Mouse (Mus musculus): ENCODE results near the gene Mast4.

Mast4 gene

GRCm38 (mm10) chr13:103316777-103317367 lies 17.4 kb downstream of the Mast4 start:
- DNase-seq (ENCODE audit: low read depth, low spot score): no peak

- no peak for DNase-seq (ENCODE audit: low read depth, low spot score)
Observed at GRCm38 (mm10) chr13:103315113-103315708, 19.1 kb downstream of the Mast4 start.

- no peak for DNase-seq (ENCODE audit: low read depth, low spot score)
Observed at GRCm38 (mm10) chr13:103308296-103308695, 26.0 kb downstream of the Mast4 start.

GRCm38 (mm10) chr13:103303826-103304225 lies 30.5 kb downstream of the Mast4 start:
- DNase-seq (ENCODE audit: low read depth, low spot score): no peak

GRCm38 (mm10) chr13:103302508-103302907 lies 31.8 kb downstream of the Mast4 start:
- no peak for DNase-seq (ENCODE audit: low read depth, low spot score)

- no peak for DNase-seq (ENCODE audit: low read depth, low spot score)
Observed at GRCm38 (mm10) chr13:103302077-103302476, 32.2 kb downstream of the Mast4 start.

- DNase-seq (ENCODE audit: low read depth, low spot score): no peak
Observed at GRCm38 (mm10) chr13:103294424-103294823, 39.9 kb downstream of the Mast4 start.

GRCm38 (mm10) chr13:103293121-103293520 lies 41.2 kb downstream of the Mast4 start:
- DNase-seq (ENCODE audit: low read depth, low spot score): no peak

GRCm38 (mm10) chr13:103291098-103291497 lies 43.2 kb downstream of the Mast4 start:
- DNase-seq (ENCODE audit: low read depth, low spot score): no peak

GRCm38 (mm10) chr13:103285821-103286220 lies 48.5 kb downstream of the Mast4 start:
- DNase-seq (ENCODE audit: low read depth, low spot score): no peak

- no peak for DNase-seq (ENCODE audit: low read depth, low spot score)
Observed at GRCm38 (mm10) chr13:103285036-103285435, 49.3 kb downstream of the Mast4 start.

GRCm38 (mm10) chr13:103270856-103271391 lies 63.4 kb downstream of the Mast4 start:
- no peak for DNase-seq (ENCODE audit: low read depth, low spot score)

GRCm38 (mm10) chr13:103262707-103263106 lies 71.6 kb downstream of the Mast4 start:
- no peak for DNase-seq (ENCODE audit: low read depth, low spot score)

- no peak for DNase-seq (ENCODE audit: low read depth, low spot score)
Observed at GRCm38 (mm10) chr13:103262061-103262460, 72.2 kb downstream of the Mast4 start.

GRCm38 (mm10) chr13:103260414-103260813 lies 73.9 kb downstream of the Mast4 start:
- no peak for DNase-seq (ENCODE audit: low read depth, low spot score)

- DNase-seq (ENCODE audit: low read depth, low spot score): no peak
Observed at GRCm38 (mm10) chr13:103258106-103258505, 76.2 kb downstream of the Mast4 start.

GRCm38 (mm10) chr13:103254861-103255260 lies 79.4 kb downstream of the Mast4 start:
- DNase-seq (ENCODE audit: low read depth, low spot score): no peak

- no peak for DNase-seq (ENCODE audit: low read depth, low spot score)
Observed at GRCm38 (mm10) chr13:103253077-103253476, 81.2 kb downstream of the Mast4 start.

GRCm38 (mm10) chr13:103248102-103249054 lies 85.9 kb downstream of the Mast4 start:
- no peak for DNase-seq (ENCODE audit: low read depth, low spot score)

- no peak for DNase-seq (ENCODE audit: low read depth, low spot score)
Observed at GRCm38 (mm10) chr13:103246973-103247718, 87.2 kb downstream of the Mast4 start.

GRCm38 (mm10) chr13:103245431-103245830 lies 88.9 kb downstream of the Mast4 start:
- no peak for DNase-seq (ENCODE audit: low read depth, low spot score)
